Mouse (Mus musculus): ENCODE results near the gene Ears2. TPM values are rescaled to one million over a fixed set of nuclear protein-coding genes. Genes with fewer than 3 reads are reported as not detected.
A peak's percentile ranks its signal among the peaks of the same experiment; 100 is the strongest.

Ears2 gene
- polyA plus RNA-seq, 1 experiment from 2014 or later = 17.9 TPM

- Histone ChIP-seq H3K4me3 (no peak overlapping the region), H3K9me3 (no peaks in the 10 kb centered on the region), H3K9ac (no peak overlapping the region), H3K27ac (no peak overlapping the region), H3K27me3 (no peaks in the 10 kb centered on the region), H3K4me1 (no peaks in the 10 kb centered on the region), H3K36me3 (peaks cover 81% of the 10 kb centered on the region), H3K4me2 (replicated peaks) (no peak overlapping the region)
- WGBS = 78% methylated on average over 3 of the region's 3 CpGs
- ATAC-seq (ENCODE audit: insufficient number of reproducible peaks, insufficient read depth, low FRiP score, low TSS enrichment) = no peak
Measured at GRCm38 (mm10) chr7:122074374-122074773, 7.3 kb upstream of the Ears2 start.

DNA sequence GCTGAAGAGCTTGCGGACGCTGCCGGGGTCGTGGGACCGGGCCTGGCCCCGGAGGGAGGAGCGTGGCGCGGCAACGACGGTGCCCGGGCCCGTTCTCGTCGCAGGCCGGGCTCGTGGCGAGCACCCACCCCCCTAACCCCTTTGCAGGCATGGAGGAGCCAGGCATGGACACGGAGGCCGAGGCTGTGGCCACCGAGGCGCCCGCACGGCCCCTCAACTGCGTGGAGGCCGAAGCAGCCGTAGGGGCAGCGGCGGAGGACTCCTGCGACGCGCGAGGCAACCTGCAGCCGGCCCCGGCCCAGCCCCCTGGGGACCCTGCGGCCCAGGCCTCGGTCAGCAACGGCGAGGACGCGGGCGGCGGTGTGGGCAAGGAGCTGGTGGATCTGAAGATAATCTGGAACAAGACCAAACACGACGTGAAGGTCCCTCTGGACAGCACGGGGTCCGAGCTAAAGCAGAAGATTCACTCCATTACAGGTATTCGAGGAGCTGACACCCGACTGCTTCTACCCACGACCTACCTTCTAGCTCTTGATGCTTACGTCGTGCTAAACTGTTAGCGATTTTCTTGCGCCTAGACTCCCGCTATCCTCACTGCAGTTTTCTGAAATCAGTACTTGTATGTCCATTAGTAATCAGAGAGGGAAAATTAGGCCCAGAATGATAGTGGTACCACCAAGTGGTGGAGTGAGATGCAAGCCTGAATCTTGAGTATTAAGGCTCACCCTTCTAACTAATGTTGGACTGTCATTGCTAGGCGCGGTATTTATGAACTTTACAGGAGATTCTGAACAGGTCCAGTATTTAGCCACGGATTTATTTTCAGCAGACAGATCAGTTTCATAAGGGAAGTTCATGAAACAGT, 686 bp upstream of the Ears2 start:
- ATAC-seq (ENCODE audit: insufficient number of reproducible peaks, insufficient read depth, low FRiP score, low TSS enrichment) = peak; percentile 31
- Histone ChIP-seq H3K4me2 (replicated peaks) (peak overlapping the region; percentile 73), H3K9ac (peak overlapping the region; percentile 91), H3K9me3 (no peaks in the 10 kb centered on the region), H3K27me3 (no peaks in the 10 kb centered on the region), H3K4me3 (peak overlapping the region; percentile 86), H3K36me3 (peaks cover 31% of the 10 kb centered on the region), H3K4me1 (peaks cover 19% of the 10 kb centered on the region), H3K27ac (peak overlapping the region; percentile 85)
- WGBS = 1% methylated on average over 58 of the region's 58 CpGs

DNA sequence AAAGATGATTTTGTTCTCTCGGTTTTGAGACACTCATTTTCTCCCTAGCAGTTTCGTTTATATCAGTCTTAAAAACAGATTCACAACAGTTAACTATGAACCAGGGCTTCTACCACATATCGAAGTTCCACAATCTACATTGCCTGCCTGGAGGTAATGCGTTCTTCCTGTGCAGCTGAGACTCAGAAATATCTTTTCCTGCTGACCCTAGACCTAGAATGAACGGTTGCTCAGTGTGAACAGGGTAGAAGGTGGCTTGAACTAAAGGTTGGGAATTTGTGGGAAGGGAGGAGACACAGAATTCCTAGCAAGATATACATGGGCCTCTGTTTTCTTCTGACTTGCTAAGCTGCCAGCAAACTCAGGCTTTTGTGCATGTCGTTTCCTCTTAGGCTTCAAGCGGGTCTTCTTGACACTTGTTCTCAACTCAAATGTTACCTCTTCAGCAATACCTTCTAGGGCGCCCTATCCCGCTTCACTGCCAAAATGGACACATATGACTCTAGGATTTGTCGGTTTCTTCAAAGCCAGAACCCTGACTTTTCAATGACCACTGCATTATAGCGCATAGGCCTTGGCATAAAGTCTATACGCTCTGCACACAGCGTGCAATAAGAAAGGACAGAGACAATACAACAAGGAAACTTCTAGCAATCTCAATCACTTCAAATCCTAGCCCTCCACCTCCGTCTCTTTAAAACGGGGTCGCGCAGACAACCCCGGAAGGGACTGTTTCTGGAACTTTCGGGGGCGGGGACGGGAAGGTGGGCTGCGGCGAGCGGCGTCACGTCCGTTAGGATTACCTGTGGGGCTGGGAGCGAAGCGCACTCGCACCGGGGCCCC, 740 bp downstream of the Ears2 start:
- no peak; the same call in 1 of the 2 replicates for ATAC-seq (ENCODE audit: insufficient number of reproducible peaks, insufficient read depth, low FRiP score, low TSS enrichment)
- Histone ChIP-seq H3K36me3 (peaks cover 26% of the 10 kb centered on the region), H3K4me1 (peaks cover 19% of the 10 kb centered on the region), H3K4me2 (replicated peaks) (peak overlapping the region; percentile 71), H3K27ac (peak overlapping the region; percentile 85), H3K27me3 (no peaks in the 10 kb centered on the region), H3K9me3 (no peaks in the 10 kb centered on the region), H3K4me3 (peak overlapping the region; percentile 86), H3K9ac (peak overlapping the region; percentile 91)
- 18% methylated on average over 31 of the region's 31 CpGs for WGBS

DNA sequence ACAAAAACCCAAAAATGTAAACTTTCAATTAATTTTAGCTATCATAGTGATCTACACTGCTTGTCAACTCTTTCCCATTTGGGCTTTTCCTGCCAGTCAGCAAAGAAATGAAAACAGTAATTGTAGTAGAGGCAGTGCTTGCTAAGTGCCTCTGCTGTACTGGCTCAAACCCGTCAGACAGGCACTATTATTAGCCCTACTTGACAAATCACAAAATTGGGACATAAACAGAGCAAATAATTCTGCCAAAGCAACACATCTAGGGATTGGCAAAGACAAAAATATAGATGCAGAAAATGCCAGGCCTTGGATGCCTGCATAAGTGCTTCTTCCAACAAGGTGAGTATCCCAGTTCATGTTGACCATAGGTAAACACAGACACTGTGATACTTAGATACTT, 1.4 kb downstream of the Ears2 start:
- no peaks in the 10 kb centered on the region for H3K9me3 ChIP-seq
- H3K4me2 ChIP-seq (replicated peaks) = peak overlapping the region; percentile 71
- ATAC-seq (ENCODE audit: insufficient number of reproducible peaks, insufficient read depth, low FRiP score, low TSS enrichment) = no peak
- no peaks in the 10 kb centered on the region for H3K27me3 ChIP-seq
- H3K4me1 ChIP-seq = peaks cover 19% of the 10 kb centered on the region
- 0 out of 2 replicates have a peak overlapping the region, but pooled peaks have one; percentile 19 for H3K9ac ChIP-seq
- peaks cover 24% of the 10 kb centered on the region for H3K36me3 ChIP-seq
- 66% methylated on average over 1 of the region's 1 CpGs for WGBS
- H3K4me3 ChIP-seq = no peak overlapping the region
- no peak overlapping the region for H3K27ac ChIP-seq

GRCm38 (mm10) chr7:122056633-122057032, 10.4 kb downstream of the Ears2 start:
- no peaks in the 10 kb centered on the region for H3K27me3 ChIP-seq
- H3K9ac ChIP-seq = no peak overlapping the region
- no peaks in the 10 kb centered on the region for H3K9me3 ChIP-seq
- H3K4me2 ChIP-seq (replicated peaks) = no peak overlapping the region
- H3K36me3 ChIP-seq = peaks cover 36% of the 10 kb centered on the region
- no peaks in the 10 kb centered on the region for H3K4me1 ChIP-seq
- H3K27ac ChIP-seq = no peak overlapping the region
- no peak overlapping the region for H3K4me3 ChIP-seq
- WGBS = 78% methylated on average over 5 of the region's 5 CpGs
- no peak for ATAC-seq (ENCODE audit: insufficient number of reproducible peaks, insufficient read depth, low FRiP score, low TSS enrichment)

DNA sequence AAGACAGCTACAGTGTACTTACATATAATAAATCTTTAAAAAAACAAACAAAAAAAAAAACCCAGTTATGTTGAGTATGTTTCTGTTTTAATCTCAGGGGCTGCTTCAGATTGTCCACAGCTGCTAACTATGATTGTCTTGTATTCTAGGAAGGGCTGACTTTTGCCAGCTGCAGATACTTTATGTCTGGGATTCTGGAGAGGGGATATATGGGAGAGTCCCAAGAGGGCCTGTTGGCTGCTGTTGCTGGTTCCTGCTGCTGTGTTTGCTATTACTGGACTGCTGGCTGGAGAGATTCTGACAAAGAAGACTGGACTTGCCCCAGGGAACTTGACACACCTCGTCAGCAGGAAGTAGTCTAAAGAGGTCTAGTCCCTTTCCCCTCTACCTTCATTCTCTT, 16.2 kb downstream of the Ears2 start:
- Histone ChIP-seq H3K36me3 (peaks cover 52% of the 10 kb centered on the region), H3K9ac (no peak overlapping the region), H3K4me3 (no peak overlapping the region), H3K4me1 (no peaks in the 10 kb centered on the region), H3K9me3 (no peaks in the 10 kb centered on the region), H3K27me3 (no peaks in the 10 kb centered on the region), H3K4me2 (replicated peaks) (no peak overlapping the region), H3K27ac (no peak overlapping the region)
- ATAC-seq (ENCODE audit: insufficient number of reproducible peaks, insufficient read depth, low FRiP score, low TSS enrichment) = no peak
- 88% methylated on average over 1 of the region's 1 CpGs for WGBS

GRCm38 (mm10) chr7:122048191-122048590, 18.9 kb downstream of the Ears2 start:
- no peak for ATAC-seq (ENCODE audit: insufficient number of reproducible peaks, insufficient read depth, low FRiP score, low TSS enrichment)
- H3K36me3 ChIP-seq = peaks cover 36% of the 10 kb centered on the region

DNA sequence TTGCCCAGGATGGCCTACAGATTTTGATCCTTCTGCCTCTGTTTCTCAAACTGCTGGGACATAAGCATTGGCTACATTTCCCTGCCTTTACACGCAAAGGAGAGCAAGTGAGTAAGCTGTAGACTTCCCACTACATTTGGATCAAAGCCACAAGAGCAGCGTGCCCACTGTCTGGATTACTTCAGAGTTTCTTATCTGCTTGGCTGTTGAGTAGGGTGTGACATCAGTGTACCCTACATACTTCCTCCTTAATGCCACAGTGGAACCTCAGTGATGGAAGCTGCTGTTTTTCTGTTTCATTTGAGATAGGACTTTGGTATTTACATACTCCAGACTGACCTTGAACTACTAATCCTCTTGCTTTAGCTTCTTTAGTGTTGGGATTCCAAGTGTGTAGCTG, 20.2 kb downstream of the Ears2 start:
- 88% methylated on average over 2 of the region's 2 CpGs for WGBS
- H3K4me1 ChIP-seq = no peaks in the 10 kb centered on the region
- H3K4me2 ChIP-seq (replicated peaks) = no peak overlapping the region
- peaks cover 40% of the 10 kb centered on the region for H3K36me3 ChIP-seq
- no peak overlapping the region for H3K9ac ChIP-seq
- no peaks in the 10 kb centered on the region for H3K9me3 ChIP-seq
- H3K27me3 ChIP-seq = no peaks in the 10 kb centered on the region
- H3K4me3 ChIP-seq = no peak overlapping the region
- H3K27ac ChIP-seq = no peak overlapping the region
- no peak for ATAC-seq (ENCODE audit: insufficient number of reproducible peaks, insufficient read depth, low FRiP score, low TSS enrichment)

More at GRCm38 (mm10) chr7:122048191-122048590, 18.9 kb downstream of the Ears2 start:
- no peaks in the 10 kb centered on the region for H3K9me3 ChIP-seq
- no peak overlapping the region for H3K27ac ChIP-seq
- no peaks in the 10 kb centered on the region for H3K27me3 ChIP-seq
- no peak overlapping the region for H3K9ac ChIP-seq
- no peaks in the 10 kb centered on the region for H3K4me1 ChIP-seq
- H3K4me3 ChIP-seq = no peak overlapping the region
- WGBS = 93% methylated on average over 9 of the region's 9 CpGs
- no peak overlapping the region for H3K4me2 ChIP-seq (replicated peaks)

DNA sequence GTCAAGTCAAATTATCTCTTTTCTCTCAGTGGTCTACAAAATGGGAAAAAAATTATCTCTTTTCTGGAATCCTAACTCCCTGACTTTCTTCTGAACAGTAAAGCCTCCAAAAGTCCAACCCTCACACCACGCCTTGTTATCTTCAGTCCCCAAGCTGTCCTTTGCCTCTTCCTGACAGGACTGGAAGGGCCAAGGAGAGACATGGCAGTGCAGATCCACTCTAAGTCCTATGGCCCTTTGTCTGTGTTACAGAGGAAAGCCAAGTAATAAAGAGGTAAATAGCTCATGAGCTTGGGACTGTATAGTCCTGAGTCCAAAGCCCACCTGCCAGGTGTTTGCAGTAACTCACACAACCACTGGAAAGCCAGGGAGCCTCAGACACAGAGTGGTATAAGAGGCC, 21.4 kb downstream of the Ears2 start:
- no peak overlapping the region for H3K4me2 ChIP-seq (replicated peaks)
- no peaks in the 10 kb centered on the region for H3K4me1 ChIP-seq
- H3K27me3 ChIP-seq = no peaks in the 10 kb centered on the region
- peaks cover 42% of the 10 kb centered on the region for H3K36me3 ChIP-seq
- ATAC-seq (ENCODE audit: insufficient number of reproducible peaks, insufficient read depth, low FRiP score, low TSS enrichment) = no peak
- 97% methylated on average over 1 of the region's 1 CpGs for WGBS
- H3K9me3 ChIP-seq = no peaks in the 10 kb centered on the region
- no peak overlapping the region for H3K4me3 ChIP-seq
- H3K27ac ChIP-seq = no peak overlapping the region
- no peak overlapping the region for H3K9ac ChIP-seq

DNA sequence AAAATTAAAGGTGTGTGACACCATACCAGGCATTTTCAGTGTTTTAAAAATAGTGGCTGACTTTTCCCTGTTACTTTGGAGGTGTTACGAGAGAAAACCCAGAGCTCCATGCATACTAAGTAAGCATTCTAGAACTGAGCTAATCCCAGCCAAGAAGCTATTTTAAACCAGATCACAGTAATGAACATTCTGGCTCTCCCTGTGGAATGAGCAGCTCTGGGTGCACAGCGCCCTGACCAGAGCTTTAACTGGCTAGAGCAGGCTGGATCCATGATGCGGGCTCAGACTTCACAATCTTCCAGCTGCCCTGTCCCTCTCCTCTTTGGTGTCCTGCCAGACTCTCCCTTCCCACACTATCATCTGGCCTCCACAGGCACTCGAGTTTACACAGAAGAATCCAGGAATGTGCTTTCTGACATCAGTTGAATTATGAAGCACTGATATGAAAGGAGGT, 21.9 kb downstream of the Ears2 start:
- no peak overlapping the region for H3K4me2 ChIP-seq (replicated peaks)
- ATAC-seq (ENCODE audit: insufficient number of reproducible peaks, insufficient read depth, low FRiP score, low TSS enrichment) = no peak
- peaks cover 38% of the 10 kb centered on the region for H3K36me3 ChIP-seq
- no peaks in the 10 kb centered on the region for H3K9me3 ChIP-seq
- H3K27me3 ChIP-seq = no peaks in the 10 kb centered on the region
- no peak overlapping the region for H3K27ac ChIP-seq
- H3K4me3 ChIP-seq = no peak overlapping the region
- H3K9ac ChIP-seq = no peak overlapping the region
- WGBS = 88% methylated on average over 4 of the region's 4 CpGs
- no peaks in the 10 kb centered on the region for H3K4me1 ChIP-seq

DNA sequence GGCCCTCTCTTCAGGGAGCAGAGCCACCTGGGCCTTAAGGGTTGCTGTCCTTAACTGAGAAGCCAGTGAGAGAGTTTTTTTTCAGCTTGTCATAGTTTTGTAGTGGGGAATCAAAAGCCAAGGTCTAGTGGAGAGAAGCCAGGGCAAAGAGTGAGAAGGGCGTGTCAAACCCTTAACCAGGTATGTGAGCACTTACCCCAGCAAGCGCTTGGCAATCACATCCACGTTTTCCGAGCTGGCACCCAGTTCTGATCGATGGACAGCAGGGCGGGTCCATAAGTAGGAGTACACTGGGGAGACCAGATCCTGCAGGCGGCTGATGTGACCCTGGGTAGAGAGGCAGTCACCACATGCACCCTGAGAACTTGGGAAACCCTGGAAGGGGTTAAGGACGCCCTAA, 23.0 kb downstream of the Ears2 start:
- Histone ChIP-seq H3K4me3 (no peak overlapping the region), H3K9me3 (no peaks in the 10 kb centered on the region), H3K4me2 (replicated peaks) (no peak overlapping the region), H3K27me3 (no peaks in the 10 kb centered on the region), H3K4me1 (no peaks in the 10 kb centered on the region), H3K27ac (no peak overlapping the region), H3K9ac (no peak overlapping the region), H3K36me3 (peaks cover 45% of the 10 kb centered on the region)
- no peak for ATAC-seq (ENCODE audit: insufficient number of reproducible peaks, insufficient read depth, low FRiP score, low TSS enrichment)
- 83% methylated on average over 8 of the region's 8 CpGs for WGBS

- WGBS = 42% methylated on average over 2 of the region's 2 CpGs
- H3K27me3 ChIP-seq = no peaks in the 10 kb centered on the region
- no peak overlapping the region for H3K4me3 ChIP-seq
- no peak overlapping the region for H3K27ac ChIP-seq
- H3K36me3 ChIP-seq = peaks cover 13% of the 10 kb centered on the region
- no peak for ATAC-seq (ENCODE audit: insufficient number of reproducible peaks, insufficient read depth, low FRiP score, low TSS enrichment)
- no peaks in the 10 kb centered on the region for H3K4me1 ChIP-seq
- H3K9ac ChIP-seq = no peak overlapping the region
- no peak overlapping the region for H3K4me2 ChIP-seq (replicated peaks)
- no peaks in the 10 kb centered on the region for H3K9me3 ChIP-seq
Measured at GRCm38 (mm10) chr7:122034348-122034747, 32.7 kb downstream of the Ears2 start.
